Mouse (Mus musculus): Measurements from ENCODE around the gene Snx11. TPM values are rescaled to one million over a fixed set of nuclear protein-coding genes. Genes with fewer than 3 reads are reported as not detected.
"Not testable (repeated sequence)": the region's sequence is repeated elsewhere in the genome, so short reads cannot be mapped to it uniquely, and the experiment has no call there.

Snx11 gene
- total and polyA plus RNA-seq, 2 experiments from 2014 or later = 38.9 to 61.9 TPM

GRCm38 (mm10) chr11:96780306-96780705, 2.9 kb upstream of the Snx11 start:
- no peaks in the 10 kb centered on the region for H3K36me3 ChIP-seq (ENCODE audit: insufficient read depth, low read length)
- no peaks in the 10 kb centered on the region for H3K4me1 ChIP-seq (ENCODE audit: insufficient read depth, low read length)
- H3K9ac ChIP-seq (replicated peaks; ENCODE audit: low read length, poor library complexity, severe bottlenecking) = no peak overlapping the region
- no peak for DNase-seq (ENCODE audit: low spot score)
- no peak overlapping the region for H3K27ac ChIP-seq (ENCODE audit: low read depth, low read length)
- no peak for TF ChIP-seq CTCF (IDR thresholded peaks at IDR 0.05)
- WGBS = 74% methylated on average over 5 of the region's 5 CpGs
- no peak overlapping the region for H3K4me2 ChIP-seq (ENCODE audit: low read depth, low read length, poor library complexity, severe bottlenecking)
- no peak overlapping the region for H3K4me3 ChIP-seq (ENCODE audit: low read depth, low read length)
- no peaks in the 10 kb centered on the region for H3K9me3 ChIP-seq (ENCODE audit: low read length)
- no peaks in the 10 kb centered on the region for H3K27me3 ChIP-seq (ENCODE audit: insufficient read depth, low read length)
- no peak for ATAC-seq (ENCODE audit: low FRiP score)

- H3K9me3 ChIP-seq (ENCODE audit: low read length); DNase-seq (ENCODE audit: low spot score); ATAC-seq (ENCODE audit: low FRiP score); H3K27me3 ChIP-seq (ENCODE audit: insufficient read depth, low read length); H3K36me3 ChIP-seq (ENCODE audit: insufficient read depth, low read length); H3K9ac ChIP-seq (replicated peaks; ENCODE audit: low read length, poor library complexity, severe bottlenecking); H3K4me1 ChIP-seq (ENCODE audit: insufficient read depth, low read length): not testable (repeated sequence)
- H3K4me2 ChIP-seq (ENCODE audit: low read depth, low read length, poor library complexity, severe bottlenecking) = peak overlapping the region; percentile 70
- peak overlapping the region; percentile 69; the same call in 1 of the 2 replicates for H3K27ac ChIP-seq (ENCODE audit: low read depth, low read length)
- 71% methylated on average over 10 of the region's 10 CpGs for WGBS
- H3K4me3 ChIP-seq (ENCODE audit: low read depth, low read length) = peak overlapping the region; percentile 57
These were observed 785 bp upstream of the Snx11 start for GRCm38 (mm10) chr11:96778061-96778627.

GRCm38 (mm10) chr11:96776068-96776467, 1.3 kb downstream of the Snx11 start:
- H3K9ac ChIP-seq (replicated peaks; ENCODE audit: low read length, poor library complexity, severe bottlenecking) = no peak overlapping the region
- H3K4me2 ChIP-seq (ENCODE audit: low read depth, low read length, poor library complexity, severe bottlenecking) = peak overlapping the region; percentile 70
- H3K9me3 ChIP-seq (ENCODE audit: low read length) = no peaks in the 10 kb centered on the region
- 46% methylated on average over 3 of the region's 3 CpGs for WGBS
- DNase-seq (ENCODE audit: low spot score) (peak; percentile 51), ATAC-seq (ENCODE audit: low FRiP score) (no peak)
- TF ChIP-seq CTCF (IDR thresholded peaks at IDR 0.05) = peak; percentile 55
- no peak overlapping the region for H3K27ac ChIP-seq (ENCODE audit: low read depth, low read length)
- H3K4me3 ChIP-seq (ENCODE audit: low read depth, low read length) = no peak overlapping the region
- peaks cover 22% of the 10 kb centered on the region for H3K36me3 ChIP-seq (ENCODE audit: insufficient read depth, low read length)
- no peaks in the 10 kb centered on the region for H3K4me1 ChIP-seq (ENCODE audit: insufficient read depth, low read length)
- no peaks in the 10 kb centered on the region for H3K27me3 ChIP-seq (ENCODE audit: insufficient read depth, low read length)

- Histone ChIP-seq H3K27ac (ENCODE audit: low read depth, low read length) (no peak overlapping the region), H3K4me3 (ENCODE audit: low read depth, low read length) (no peak overlapping the region), H3K27me3 (ENCODE audit: insufficient read depth, low read length) (no peaks in the 10 kb centered on the region), H3K4me1 (ENCODE audit: insufficient read depth, low read length) (no peaks in the 10 kb centered on the region), H3K9ac (replicated peaks; ENCODE audit: low read length, poor library complexity, severe bottlenecking) (no peak overlapping the region), H3K36me3 (ENCODE audit: insufficient read depth, low read length) (peaks cover 26% of the 10 kb centered on the region), H3K4me2 (ENCODE audit: low read depth, low read length, poor library complexity, severe bottlenecking) (no peak overlapping the region), H3K9me3 (ENCODE audit: low read length) (no peaks in the 10 kb centered on the region)
- DNase-seq (ENCODE audit: low spot score) = no peak
- no peak for TF ChIP-seq CTCF (IDR thresholded peaks at IDR 0.05)
- no peak for ATAC-seq (ENCODE audit: low FRiP score)
- WGBS = 68% methylated on average over 7 of the region's 7 CpGs
These were observed 1.7 kb downstream of the Snx11 start for GRCm38 (mm10) chr11:96775665-96776064.

- H3K27ac ChIP-seq (ENCODE audit: low read depth, low read length) = no peak overlapping the region
- ATAC-seq (ENCODE audit: low FRiP score) = no peak
These were observed 2.3 kb downstream of the Snx11 start for GRCm38 (mm10) chr11:96775063-96775462.

GRCm38 (mm10) chr11:96774536-96774935, 2.8 kb downstream of the Snx11 start:
- Histone ChIP-seq H3K27me3 (ENCODE audit: insufficient read depth, low read length) (no peaks in the 10 kb centered on the region), H3K4me1 (ENCODE audit: insufficient read depth, low read length) (no peaks in the 10 kb centered on the region), H3K36me3 (ENCODE audit: insufficient read depth, low read length) (peaks cover 36% of the 10 kb centered on the region), H3K4me2 (ENCODE audit: low read depth, low read length, poor library complexity, severe bottlenecking) (no peak overlapping the region), H3K9me3 (ENCODE audit: low read length) (no peaks in the 10 kb centered on the region), H3K27ac (ENCODE audit: low read depth, low read length) (no peak overlapping the region), H3K9ac (replicated peaks; ENCODE audit: low read length, poor library complexity, severe bottlenecking) (no peak overlapping the region), H3K4me3 (ENCODE audit: low read depth, low read length) (no peak overlapping the region)
- DNase-seq (ENCODE audit: low spot score) = no peak
- TF ChIP-seq CTCF (IDR thresholded peaks at IDR 0.05) = peak; percentile 37
- 86% methylated on average over 3 of the region's 3 CpGs for WGBS
- ATAC-seq (ENCODE audit: low FRiP score) = no peak

More at GRCm38 (mm10) chr11:96775063-96775462, 2.3 kb downstream of the Snx11 start:
- Histone ChIP-seq H3K4me1 (ENCODE audit: insufficient read depth, low read length) (no peaks in the 10 kb centered on the region), H3K36me3 (ENCODE audit: insufficient read depth, low read length) (peaks cover 32% of the 10 kb centered on the region), H3K9ac (replicated peaks; ENCODE audit: low read length, poor library complexity, severe bottlenecking) (no peak overlapping the region), H3K4me3 (ENCODE audit: low read depth, low read length) (no peak overlapping the region), H3K9me3 (ENCODE audit: low read length) (no peaks in the 10 kb centered on the region), H3K27me3 (ENCODE audit: insufficient read depth, low read length) (no peaks in the 10 kb centered on the region), H3K4me2 (ENCODE audit: low read depth, low read length, poor library complexity, severe bottlenecking) (no peak overlapping the region)
- WGBS = 83% methylated on average over 8 of the region's 8 CpGs
- no peak for DNase-seq (ENCODE audit: low spot score)
- TF ChIP-seq CTCF (IDR thresholded peaks at IDR 0.05) = no peak
